Mouse (Mus musculus): ENCODE results near the gene Atp6v1e2. TPM values are rescaled to one million over a fixed set of nuclear protein-coding genes. Genes with fewer than 3 reads are reported as not detected.

Gene Atp6v1e2
- polyA plus RNA-seq, 1 experiment from 2014 or later, result not detected

DNA sequence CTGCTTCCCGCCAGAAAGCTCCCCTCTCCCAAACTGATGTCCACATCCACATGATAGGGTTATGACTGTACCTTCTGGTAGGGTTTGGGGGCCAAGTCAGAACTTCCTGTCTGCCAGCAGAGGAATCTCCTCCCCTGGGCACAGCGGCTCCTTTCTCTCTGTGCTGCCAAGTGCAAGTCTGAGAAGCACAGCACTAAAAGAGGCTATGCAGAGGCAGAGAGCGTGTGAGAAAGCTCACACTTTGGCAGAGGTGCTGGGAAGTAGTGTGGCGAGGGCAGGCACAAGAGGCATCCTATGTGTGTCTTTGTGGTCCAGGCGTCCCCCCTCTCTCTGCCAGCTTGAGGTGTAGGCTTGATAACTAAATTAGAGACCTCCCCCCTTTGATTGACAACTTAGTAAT, 23.3 kb upstream of the Atp6v1e2 start:
- Histone ChIP-seq H3K27me3 (ENCODE audit: insufficient read depth, low read length) (no peaks in the 10 kb centered on the region), H3K4me1 (ENCODE audit: insufficient read depth) (peaks cover 13% of the 10 kb centered on the region; the same call in 1 of the 2 replicates), H3K27ac (ENCODE audit: low read depth) (no peak overlapping the region), H3K9me3 (ENCODE audit: low read length) (no peaks in the 10 kb centered on the region), H3K9ac (replicated peaks) (no peak overlapping the region), H3K36me3 (replicated peaks; ENCODE audit: insufficient read depth, low read length) (0 out of 2 replicates have a peak, but pooled peaks cover 4% of the 10 kb centered on the region), H3K4me2 (ENCODE audit: low read depth, low read length) (no peak overlapping the region), H3K4me3 (ENCODE audit: low read depth, low read length) (no peak overlapping the region)
- no peak for DNase-seq
- no peak for TF ChIP-seq CTCF (IDR thresholded peaks at IDR 0.05; ENCODE audit: low read depth)
- TF ChIP-seq EP300 (IDR thresholded peaks at IDR 0.05; ENCODE audit: low read depth), result no peak
- ATAC-seq, result no peak
- WGBS (ENCODE audit: insufficient replicate concordance), result 72% methylated on average over 5 of the region's 5 CpGs

- Histone ChIP-seq H3K27me3 (ENCODE audit: insufficient read depth, low read length) (no peaks in the 10 kb centered on the region), H3K9ac (replicated peaks) (no peak overlapping the region), H3K4me2 (ENCODE audit: low read depth, low read length) (no peak overlapping the region), H3K9me3 (ENCODE audit: low read length) (no peaks in the 10 kb centered on the region), H3K4me3 (ENCODE audit: low read depth, low read length) (no peak overlapping the region), H3K4me1 (ENCODE audit: insufficient read depth) (peaks cover 16% of the 10 kb centered on the region; the same call in 1 of the 2 replicates), H3K27ac (ENCODE audit: low read depth) (no peak overlapping the region), H3K36me3 (replicated peaks; ENCODE audit: insufficient read depth, low read length) (0 out of 2 replicates have a peak, but pooled peaks cover 4% of the 10 kb centered on the region)
- DNase-seq (no peak), ATAC-seq (no peak)
- TF ChIP-seq EP300 (IDR thresholded peaks at IDR 0.05; ENCODE audit: low read depth), result no peak
- 83% methylated on average over 15 of the region's 15 CpGs for WGBS (ENCODE audit: insufficient replicate concordance)
These were observed 22.5 kb upstream of the Atp6v1e2 start for GRCm38 (mm10) chr17:86970026-86970750.

- Histone ChIP-seq H3K27ac (ENCODE audit: low read depth) (peak overlapping the region; percentile 12; the same call in 1 of the 2 replicates), H3K4me3 (ENCODE audit: low read depth, low read length) (no peak overlapping the region), H3K27me3 (ENCODE audit: insufficient read depth, low read length) (no peaks in the 10 kb centered on the region), H3K9me3 (ENCODE audit: low read length) (no peaks in the 10 kb centered on the region), H3K4me2 (ENCODE audit: low read depth, low read length) (no peak overlapping the region), H3K9ac (replicated peaks) (no peak overlapping the region), H3K36me3 (replicated peaks; ENCODE audit: insufficient read depth, low read length) (0 out of 2 replicates have a peak, but pooled peaks cover 4% of the 10 kb centered on the region), H3K4me1 (ENCODE audit: insufficient read depth) (peaks cover 16% of the 10 kb centered on the region; the same call in 1 of the 2 replicates)
- 37% methylated on average over 5 of the region's 5 CpGs for WGBS (ENCODE audit: insufficient replicate concordance)
- 0 out of 2 replicates have a peak, but pooled peaks have one; percentile 12 for TF ChIP-seq CTCF (IDR thresholded peaks at IDR 0.05; ENCODE audit: low read depth)
- TF ChIP-seq EP300 (IDR thresholded peaks at IDR 0.05; ENCODE audit: low read depth), result no peak
- DNase-seq, result peak; percentile 60
- ATAC-seq, result peak; percentile 26; the same call in 1 of the 2 replicates
These were observed 21.9 kb upstream of the Atp6v1e2 start for GRCm38 (mm10) chr17:86969582-86969981.

DNA sequence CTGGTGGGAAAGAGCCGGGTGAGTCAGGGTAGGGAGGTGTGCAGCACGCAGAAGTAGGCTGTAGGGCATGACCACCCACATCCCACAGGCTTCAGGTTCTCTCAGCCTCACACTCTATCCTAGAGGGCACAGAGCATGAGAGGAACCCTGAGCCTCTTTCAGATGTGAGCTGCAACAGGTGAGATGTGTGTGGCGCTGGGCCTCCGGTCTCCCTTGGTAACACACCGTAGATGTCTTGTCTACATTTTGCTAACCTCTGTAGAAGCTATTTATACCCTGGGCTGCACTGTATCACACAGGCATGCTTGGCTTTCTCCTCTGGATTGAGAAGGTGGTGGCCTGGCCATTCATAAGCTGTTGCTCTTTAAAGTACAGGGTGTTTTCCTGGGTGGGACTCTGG, 20.9 kb upstream of the Atp6v1e2 start:
- Histone ChIP-seq H3K27ac (ENCODE audit: low read depth) (peak overlapping the region; percentile 12; the same call in 1 of the 2 replicates), H3K4me3 (ENCODE audit: low read depth, low read length) (no peak overlapping the region), H3K4me2 (ENCODE audit: low read depth, low read length) (no peak overlapping the region), H3K9me3 (ENCODE audit: low read length) (no peaks in the 10 kb centered on the region), H3K27me3 (ENCODE audit: insufficient read depth, low read length) (no peaks in the 10 kb centered on the region), H3K9ac (replicated peaks) (no peak overlapping the region), H3K4me1 (ENCODE audit: insufficient read depth) (peaks cover 16% of the 10 kb centered on the region), H3K36me3 (replicated peaks; ENCODE audit: insufficient read depth, low read length) (no peaks in the 10 kb centered on the region)
- DNase-seq (no peak), ATAC-seq (no peak)
- WGBS (ENCODE audit: insufficient replicate concordance), result 66% methylated on average over 5 of the region's 5 CpGs
- TF ChIP-seq CTCF (IDR thresholded peaks at IDR 0.05; ENCODE audit: low read depth) (no peak), EP300 (IDR thresholded peaks at IDR 0.05; ENCODE audit: low read depth) (no peak)

GRCm38 (mm10) chr17:86967536-86968525, 20.1 kb upstream of the Atp6v1e2 start:
- WGBS (ENCODE audit: insufficient replicate concordance), result 55% methylated on average over 10 of the region's 10 CpGs
- H3K27me3 ChIP-seq (ENCODE audit: insufficient read depth, low read length), result 0 out of 2 replicates have a peak, but pooled peaks cover under 1% of the 10 kb centered on the region
- no peak for TF ChIP-seq CTCF (IDR thresholded peaks at IDR 0.05; ENCODE audit: low read depth)
- TF ChIP-seq EP300 (IDR thresholded peaks at IDR 0.05; ENCODE audit: low read depth), result no peak
- DNase-seq (no peak), ATAC-seq (no peak)
- H3K9ac ChIP-seq (replicated peaks), result no peak overlapping the region
- no peaks in the 10 kb centered on the region for H3K36me3 ChIP-seq (replicated peaks; ENCODE audit: insufficient read depth, low read length)
- peaks cover 16% of the 10 kb centered on the region for H3K4me1 ChIP-seq (ENCODE audit: insufficient read depth)
- H3K4me2 ChIP-seq (ENCODE audit: low read depth, low read length), result no peak overlapping the region
- 0 out of 2 replicates have a peak overlapping the region, but pooled peaks have one; percentile 12 for H3K27ac ChIP-seq (ENCODE audit: low read depth)
- no peaks in the 10 kb centered on the region for H3K9me3 ChIP-seq (ENCODE audit: low read length)
- H3K4me3 ChIP-seq (ENCODE audit: low read depth, low read length), result no peak overlapping the region

GRCm38 (mm10) chr17:86967048-86967447, 19.4 kb upstream of the Atp6v1e2 start:
- Histone ChIP-seq H3K4me2 (ENCODE audit: low read depth, low read length) (no peak overlapping the region), H3K4me1 (ENCODE audit: insufficient read depth) (peaks cover 15% of the 10 kb centered on the region), H3K27ac (ENCODE audit: low read depth) (no peak overlapping the region), H3K4me3 (ENCODE audit: low read depth, low read length) (no peak overlapping the region), H3K36me3 (replicated peaks; ENCODE audit: insufficient read depth, low read length) (no peaks in the 10 kb centered on the region), H3K9me3 (ENCODE audit: low read length) (no peaks in the 10 kb centered on the region), H3K9ac (replicated peaks) (no peak overlapping the region), H3K27me3 (ENCODE audit: insufficient read depth, low read length) (0 out of 2 replicates have a peak, but pooled peaks cover 3% of the 10 kb centered on the region)
- DNase-seq (no peak), ATAC-seq (no peak)
- 77% methylated on average over 12 of the region's 12 CpGs for WGBS (ENCODE audit: insufficient replicate concordance)
- TF ChIP-seq EP300 (IDR thresholded peaks at IDR 0.05; ENCODE audit: low read depth), result no peak

All from liver, postnatal 0 days (tissue).